Mouse (Mus musculus) small intestine, adult 2 months (tissue): ENCODE measurements at regions not wholly inside any gene's neighbourhood (a gene's known extent, or its start where the extent isn't known, plus 50 kb on each side); places are given as distances from the start of the nearest gene placed in this dataset.

ENCODE experiments used
- CTCF ChIP-seq: fragments of 200-500 bp; IDR thresholded peaks from 2 replicates; pipeline ENCODE4 v1.5.1; 2012; ENCODE audit warnings: low read depth, mild to moderate bottlenecking, control low read depth, inconsistent platforms, low read length, moderate library complexity, mixed read lengths; ENCODE audit not compliant: insufficient replicate concordance, insufficient read length; ENCODE audit errors: extremely low read depth
- POLR2A ChIP-seq: fragments of 200-500 bp; IDR thresholded peaks from 2 replicates; pipeline ENCODE4 v1.6.1; 2012; ENCODE audit warnings: low read depth, mild to moderate bottlenecking, control low read depth, inconsistent platforms, low read length, moderate library complexity

GRCm38 (mm10) chr7:70067071-70067470, 299.5 kb downstream of the Nr2f2 start:
- TF ChIP-seq CTCF (no peak), POLR2A (no peak)
